Mouse (Mus musculus) CD4-positive, CD25-positive, alpha-beta regulatory T cell (primary cell): Measurements from ENCODE around the gene Rnft1. TPM values are rescaled to one million over a fixed set of nuclear protein-coding genes. Genes with fewer than 3 reads are reported as not detected.

Source experiments
- polyA plus RNA-seq: library from polyadenylated mRNA; unstranded; fragments of 100-300 nt; shearing (Covaris generic); gene quantifications from one replicate; pipeline ENCODE4 v1.2.1, GENCODE M21; 2017

Rnft1 gene
- polyA plus RNA-seq: 50.7 TPM

GRCm38 (mm10) chr11:86484101-86484868 lies at the start of gene Rnft1:
TSS of gene Rnft1 (plus strand) at chr11:86484657.

GRCm38 (mm10) chr11:86544639-86545299 lies 60.3 kb downstream of the Rnft1 start, which contains the start of the genes Rps6kb1 and Tubd1:
TSS of gene Rps6kb1 (minus strand) at chr11:86544805.
TSS of gene Tubd1 (plus strand) at chr11:86544991.

Other genes starting within 250 kb of the Rnft1 start
- gene Ints2, start 227.1 kb upstream of the Rnft1 start, polyA plus RNA-seq: 14.0 TPM
- gene Med13, start 127.1 kb upstream of the Rnft1 start, polyA plus RNA-seq: 23.8 TPM
- gene Rps6kb1, start 60.1 kb downstream of the Rnft1 start, polyA plus RNA-seq: 50.2 TPM
- 7.6 TPM for gene Tubd1, start 60.3 kb downstream of the Rnft1 start, polyA plus RNA-seq
- gene Vmp1, start 199.2 kb downstream of the Rnft1 start, polyA plus RNA-seq: 148 TPM
- 10.4 TPM for gene Ptrh2, start 199.3 kb downstream of the Rnft1 start, polyA plus RNA-seq